Mouse (Mus musculus) gastrocnemius, adult 2 months (tissue): ENCODE results near the gene Cerk. TPM values are rescaled to one million over a fixed set of nuclear protein-coding genes. Genes with fewer than 3 reads are reported as not detected.
A peak's percentile ranks its signal among the peaks of the same experiment; 100 is the strongest.

ENCODE experiments used
- DNase-seq: peaks from one replicate; pipeline ENCODE4 v3.0.0; 2022
- H3K27ac ChIP-seq: fragments of 200-600 bp; 2 replicates; pipeline ENCODE4 v1.8.1; 2022; ENCODE audit warnings: mild to moderate bottlenecking
- H3K4me3 ChIP-seq: fragments of 200-600 bp; 2 replicates; pipeline ENCODE4 v1.8.1; 2022; ENCODE audit warnings: mild to moderate bottlenecking, moderate library complexity
- CTCF ChIP-seq: fragments of 200-600 bp; IDR thresholded peaks from 2 replicates; pipeline ENCODE4 v1.8.1; 2022; ENCODE audit warnings: antibody characterized with exemption, mild to moderate bottlenecking, moderate library complexity
- intact Hi-C: fragments of 180-260 bp; cut with DNase I; formaldehyde crosslinking; loops from one replicate; pipeline ENCODE4 v1.15.1; 2025
- total RNA-seq, 2 experiments: library from RNA; stranded (reverse); gene quantifications; 2 replicates each; pipeline ENCODE4 v1.2.3; 2021

Gene Cerk
- total RNA-seq, 2 experiments from 2014 or later, result 4.2 to 8.1 TPM

GRCm38 (mm10) chr15:86173136-86173985 is 12.6 kb downstream of the Cerk start:
- no peak overlapping the region for H3K4me3 ChIP-seq
- DNase-seq, result no peak
- peak overlapping the region; percentile 29 for H3K27ac ChIP-seq
- TF ChIP-seq CTCF, result no peak
- intact Hi-C loops, result no loop called here

GRCm38 (mm10) chr15:86172526-86172925 is 13.4 kb downstream of the Cerk start:
- no peak for DNase-seq
- intact Hi-C loops, result no loop called here
- no peak for TF ChIP-seq CTCF
- no peak overlapping the region for H3K4me3 ChIP-seq
- H3K27ac ChIP-seq, result no peak overlapping the region; the same call in 1 of the 2 replicates

- no peak for TF ChIP-seq CTCF
- H3K4me3 ChIP-seq, result no peak overlapping the region
- no peak for DNase-seq
- peak overlapping the region; percentile 46 for H3K27ac ChIP-seq
- intact Hi-C loops, result no loop called here
Observed at GRCm38 (mm10) chr15:86172124-86172523, 13.8 kb downstream of the Cerk start.

- TF ChIP-seq CTCF, result no peak
- intact Hi-C loops, result no loop called here
- DNase-seq, result no peak
- no peak overlapping the region for H3K27ac ChIP-seq
- H3K4me3 ChIP-seq, result no peak overlapping the region
Observed at GRCm38 (mm10) chr15:86171316-86171715, 14.6 kb downstream of the Cerk start.

- no peak for TF ChIP-seq CTCF
- no peak for DNase-seq
- Histone ChIP-seq H3K4me3 (no peak overlapping the region), H3K27ac (peak overlapping the region; percentile 58)
- intact Hi-C loops, result no loop called here
Observed at GRCm38 (mm10) chr15:86169817-86170110, 16.2 kb downstream of the Cerk start.

GRCm38 (mm10) chr15:86168941-86169816 is 16.8 kb downstream of the Cerk start:
- no peak for DNase-seq
- intact Hi-C loops, result no loop called here
- H3K27ac ChIP-seq, result peak overlapping the region; percentile 58

GRCm38 (mm10) chr15:86168505-86168867 is 17.5 kb downstream of the Cerk start:
- intact Hi-C loops, result no loop called here
- TF ChIP-seq CTCF, result no peak
- DNase-seq, result no peak
- peak overlapping the region; percentile 58 for H3K27ac ChIP-seq
- H3K4me3 ChIP-seq, result no peak overlapping the region

More at GRCm38 (mm10) chr15:86168941-86169816, 16.8 kb downstream of the Cerk start:
- no peak overlapping the region for H3K4me3 ChIP-seq
- no peak for TF ChIP-seq CTCF

- peak overlapping the region; percentile 58 for H3K27ac ChIP-seq
- DNase-seq, result no peak
- intact Hi-C loops, result no loop called here
Observed at GRCm38 (mm10) chr15:86167787-86168504, 18.0 kb downstream of the Cerk start.

GRCm38 (mm10) chr15:86167032-86167655 is 18.8 kb downstream of the Cerk start:
- Histone ChIP-seq H3K4me3 (no peak overlapping the region), H3K27ac (peak overlapping the region; percentile 58)
- intact Hi-C loops, result no loop called here
- TF ChIP-seq CTCF, result no peak
- DNase-seq, result no peak

More at GRCm38 (mm10) chr15:86167787-86168504, 18.0 kb downstream of the Cerk start:
- TF ChIP-seq CTCF, result no peak
- H3K4me3 ChIP-seq, result no peak overlapping the region

GRCm38 (mm10) chr15:86165811-86166590 is 19.9 kb downstream of the Cerk start:
- H3K27ac ChIP-seq, result no peak overlapping the region

GRCm38 (mm10) chr15:86164718-86165345 is 21.1 kb downstream of the Cerk start:
- no peak for DNase-seq
- H3K4me3 ChIP-seq, result no peak overlapping the region
- intact Hi-C loops, result no loop called here
- H3K27ac ChIP-seq, result no peak overlapping the region
- TF ChIP-seq CTCF, result no peak

More at GRCm38 (mm10) chr15:86165811-86166590, 19.9 kb downstream of the Cerk start:
- no peak overlapping the region for H3K4me3 ChIP-seq
- no peak for DNase-seq
- intact Hi-C loops, result no loop called here
- TF ChIP-seq CTCF, result no peak
